Mouse (Mus musculus): ENCODE results near the gene Zkscan8.

DNA sequence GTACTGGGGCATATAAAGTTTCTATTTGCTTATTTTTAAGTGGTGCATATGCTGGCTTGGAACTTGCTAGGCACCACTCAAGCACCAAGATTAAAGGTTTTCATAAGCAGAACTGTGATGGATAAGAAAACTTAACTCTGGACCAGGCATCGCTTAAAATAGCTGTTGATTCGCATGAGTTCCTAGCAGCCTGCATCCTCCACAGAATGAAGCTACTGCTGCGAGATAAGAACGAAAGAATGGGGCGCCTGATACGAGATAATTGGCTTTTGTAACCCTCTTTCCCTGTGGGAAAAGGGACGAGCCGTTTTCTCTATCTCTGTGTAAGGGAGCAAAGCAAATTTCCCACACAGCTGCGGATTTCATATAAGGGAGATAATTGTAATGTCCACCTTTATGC lies 61.8 kb downstream of the Zkscan8 start:
- TF ChIP-seq POLR2A (IDR thresholded peaks at IDR 0.05; ENCODE audit: low read depth, low read length) (no peak), CTCF (IDR thresholded peaks at IDR 0.05; ENCODE audit: extremely low read depth, insufficient read depth, insufficient read length, insufficient replicate concordance) (no peak)
